Mouse (Mus musculus) bone marrow, adult 2 months (tissue): ENCODE data around the gene Mmadhc.

ENCODE experiments used
- CTCF ChIP-seq: fragments of 200-500 bp; IDR thresholded peaks from 2 replicates; pipeline ENCODE4 v1.5.1; 2011; ENCODE audit warnings: low read length, control low read depth; ENCODE audit not compliant: control insufficient read depth, insufficient read depth
- POLR2A ChIP-seq: fragments of 200-500 bp; IDR thresholded peaks from 2 replicates; pipeline ENCODE4 v1.6.1; 2011; ENCODE audit warnings: low read depth, mild to moderate bottlenecking, control low read depth, low read length, borderline replicate concordance; ENCODE audit not compliant: control insufficient read depth

- TF ChIP-seq CTCF (no peak), POLR2A (no peak)
Measured at GRCm38 (mm10) chr2:50294084-50294483, 2.5 kb downstream of the Mmadhc start.
